Mouse (Mus musculus) liver, embryonic 12.5 days (tissue): Measurements from ENCODE around the gene Tor1aip2. TPM values are rescaled to one million over a fixed set of nuclear protein-coding genes. Genes with fewer than 3 reads are reported as not detected.
A peak's percentile ranks its signal among the peaks of the same experiment; 100 is the strongest.

Source experiments
- ATAC-seq: fragments of 200-750 bp; cut with Nextera tagmentation; 2 replicates; pipeline ENCODE4 v1.8.0; 2017; ENCODE audit warnings: moderate number of reproducible peaks, mild to moderate bottlenecking, moderate library complexity
- H3K27ac ChIP-seq: fragments of 300-500 bp; sonication (generic); 2 replicates; pipeline ENCODE4 v1.5.1; 2016; ENCODE audit warnings: mild to moderate bottlenecking
- H3K27me3 ChIP-seq: fragments of 300-500 bp; sonication (generic); replicated peaks from 2 replicates; pipeline ENCODE4 v1.6.1; 2016; ENCODE audit warnings: mild to moderate bottlenecking, moderate library complexity
- H3K36me3 ChIP-seq: fragments of 300-500 bp; sonication (generic); 2 replicates; pipeline ENCODE4 v1.6.1; 2016; ENCODE audit warnings: mild to moderate bottlenecking, moderate library complexity
- H3K4me1 ChIP-seq: fragments of 300-500 bp; sonication (generic); 2 replicates; pipeline ENCODE4 v1.6.1; 2016
- H3K4me2 ChIP-seq: fragments of 300-500 bp; sonication (generic); 2 replicates; pipeline ENCODE4 v1.6.1; 2016; ENCODE audit warnings: mild to moderate bottlenecking, moderate library complexity
- H3K4me3 ChIP-seq: fragments of 300-500 bp; sonication (generic); 2 replicates; pipeline ENCODE4 v1.5.1; 2016; ENCODE audit warnings: mild to moderate bottlenecking, moderate library complexity
- H3K9ac ChIP-seq: fragments of 300-500 bp; sonication (generic); 2 replicates; pipeline ENCODE4 v1.6.1; 2016; ENCODE audit warnings: mild to moderate bottlenecking, moderate library complexity
- H3K9me3 ChIP-seq: fragments of 300-500 bp; sonication (generic); replicated peaks from 2 replicates; pipeline ENCODE4 v1.6.1; 2016; ENCODE audit warnings: mild to moderate bottlenecking, moderate library complexity
- WGBS: fragments of 180-500 bp; shearing (Covaris S2); methylation state at CpG from one replicate; pipeline ENCODE4 v1.1.7; 2016; ENCODE audit not compliant: insufficient replicate concordance; 5-methylcytosine and 5-hydroxymethylcytosine counted together
- polyA plus RNA-seq: library from polyadenylated mRNA; unstranded; fragments of >200 nt; fragmentation: Nextera tagmentation; extraction: Ambion mirVana; gene quantifications from 2 replicates; pipeline ENCODE4 v1.2.1, GENCODE M21; 2016

Gene Tor1aip2
- polyA plus RNA-seq, 1 experiment from 2014 or later, result 67.4 TPM

DNA sequence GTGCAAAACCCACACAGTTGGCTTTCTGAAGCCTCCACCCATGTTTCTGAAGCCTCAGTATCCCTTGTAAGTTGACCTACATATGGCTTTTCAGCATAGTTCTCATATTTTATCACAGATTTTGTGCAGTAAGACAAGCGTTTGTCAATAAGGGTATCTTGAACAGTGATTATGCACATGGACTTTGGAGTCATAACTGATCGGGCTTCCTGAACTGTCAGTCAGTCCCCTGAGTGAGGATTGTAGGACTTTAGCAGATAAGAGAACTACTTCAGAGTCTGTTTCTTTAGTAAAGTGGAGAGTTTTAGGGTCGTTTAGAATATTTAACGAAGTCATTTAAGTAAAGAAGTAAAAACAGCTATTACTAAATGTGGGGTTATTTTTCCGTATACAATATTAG, 7.3 kb downstream of the Tor1aip2 start:
- peak overlapping the region; percentile 77 for H3K9ac ChIP-seq
- 52% methylated on average over 5 of the region's 5 CpGs for WGBS
- H3K4me1 ChIP-seq, result peaks cover 64% of the 10 kb centered on the region
- peak overlapping the region; percentile 72 for H3K4me3 ChIP-seq
- peak overlapping the region; percentile 76 for H3K27ac ChIP-seq
- no peaks in the 10 kb centered on the region for H3K27me3 ChIP-seq
- H3K36me3 ChIP-seq, result peaks cover 51% of the 10 kb centered on the region
- ATAC-seq, result no peak
- H3K4me2 ChIP-seq, result peak overlapping the region; percentile 82
- no peaks in the 10 kb centered on the region for H3K9me3 ChIP-seq

- Histone ChIP-seq H3K4me1 (peaks cover 61% of the 10 kb centered on the region), H3K27me3 (no peaks in the 10 kb centered on the region), H3K9ac (peak overlapping the region; percentile 33; the same call in 1 of the 2 replicates), H3K36me3 (peaks cover 57% of the 10 kb centered on the region), H3K9me3 (no peaks in the 10 kb centered on the region), H3K27ac (peak overlapping the region; percentile 32; the same call in 1 of the 2 replicates), H3K4me2 (peak overlapping the region; percentile 82), H3K4me3 (peak overlapping the region; percentile 18; the same call in 1 of the 2 replicates)
- 30% methylated on average over 4 of the region's 4 CpGs for WGBS
- ATAC-seq, result no peak
Measured at GRCm38 (mm10) chr1:156043027-156043426, 7.8 kb downstream of the Tor1aip2 start.

DNA sequence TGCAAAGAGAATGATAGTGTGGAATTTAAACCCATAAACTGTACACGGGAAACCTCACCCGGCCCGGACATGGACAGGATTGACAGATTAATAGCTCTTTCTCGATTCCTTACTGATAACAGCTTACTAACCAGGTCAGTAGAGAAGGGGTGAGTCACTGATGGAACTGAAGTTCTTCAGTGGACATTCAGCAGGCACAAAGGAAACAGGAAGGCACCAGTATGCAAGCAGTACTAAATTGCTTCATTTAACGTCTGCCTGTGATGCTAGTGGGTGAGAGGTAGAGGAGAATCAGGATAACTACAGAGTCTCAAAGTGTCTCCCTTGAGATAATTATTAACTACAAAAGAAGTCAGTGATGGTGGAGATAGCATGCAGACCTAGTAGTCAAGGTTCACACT, 9.0 kb downstream of the Tor1aip2 start:
- Histone ChIP-seq H3K4me2 (no peak overlapping the region), H3K36me3 (peaks cover 68% of the 10 kb centered on the region), H3K27ac (no peak overlapping the region), H3K27me3 (no peaks in the 10 kb centered on the region), H3K9ac (no peak overlapping the region), H3K4me1 (peaks cover 49% of the 10 kb centered on the region), H3K4me3 (no peak overlapping the region), H3K9me3 (no peaks in the 10 kb centered on the region)
- 59% methylated on average over 5 of the region's 5 CpGs for WGBS
- no peak for ATAC-seq

DNA sequence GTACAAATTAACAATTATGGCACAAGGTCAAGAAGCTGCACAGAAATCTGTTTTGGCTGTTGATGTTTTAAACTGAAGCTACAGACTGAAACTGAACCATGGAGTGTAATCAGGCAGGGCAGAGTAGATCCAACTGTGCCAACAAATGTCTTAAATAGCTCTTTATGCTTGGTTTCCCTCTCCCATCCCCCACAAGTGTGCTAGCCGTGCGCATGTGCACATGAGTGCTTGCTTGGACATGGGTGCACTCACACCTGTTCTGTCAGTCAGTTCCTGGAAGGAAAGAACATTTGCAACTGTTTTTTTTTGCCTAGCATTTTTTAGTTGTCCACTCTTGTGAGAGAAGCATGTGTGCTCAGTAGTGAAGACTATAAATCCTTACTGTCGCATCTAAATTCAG, 11.5 kb downstream of the Tor1aip2 start:
- H3K36me3 ChIP-seq, result peaks cover 93% of the 10 kb centered on the region
- ATAC-seq, result no peak
- no peak overlapping the region for H3K4me3 ChIP-seq

GRCm38 (mm10) chr1:156058207-156058606, 23.0 kb downstream of the Tor1aip2 start:
- H3K36me3 ChIP-seq, result peaks cover 94% of the 10 kb centered on the region
- no peak overlapping the region for H3K27ac ChIP-seq
- no peaks in the 10 kb centered on the region for H3K4me1 ChIP-seq
- H3K9ac ChIP-seq, result no peak overlapping the region
- H3K9me3 ChIP-seq, result no peaks in the 10 kb centered on the region
- no peak overlapping the region for H3K4me3 ChIP-seq
- 76% methylated on average over 2 of the region's 2 CpGs for WGBS
- H3K27me3 ChIP-seq, result no peaks in the 10 kb centered on the region
- ATAC-seq, result no peak
- H3K4me2 ChIP-seq, result no peak overlapping the region

More for the DNA sequence above, 11.5 kb downstream of the Tor1aip2 start:
- Histone ChIP-seq H3K27me3 (no peaks in the 10 kb centered on the region), H3K9me3 (no peaks in the 10 kb centered on the region), H3K4me1 (peaks cover 35% of the 10 kb centered on the region), H3K4me2 (no peak overlapping the region), H3K27ac (no peak overlapping the region), H3K9ac (no peak overlapping the region)
- 80% methylated on average over 3 of the region's 3 CpGs for WGBS

GRCm38 (mm10) chr1:156062193-156062592, 27.0 kb downstream of the Tor1aip2 start:
- H3K9ac ChIP-seq, result no peak overlapping the region
- H3K27ac ChIP-seq, result no peak overlapping the region
- 80% methylated on average over 4 of the region's 4 CpGs for WGBS
- H3K27me3 ChIP-seq, result no peaks in the 10 kb centered on the region
- H3K4me3 ChIP-seq, result no peak overlapping the region
- H3K4me1 ChIP-seq, result no peaks in the 10 kb centered on the region
- H3K4me2 ChIP-seq, result no peak overlapping the region
- ATAC-seq, result no peak
- peaks cover 95% of the 10 kb centered on the region for H3K36me3 ChIP-seq
- no peaks in the 10 kb centered on the region for H3K9me3 ChIP-seq

DNA sequence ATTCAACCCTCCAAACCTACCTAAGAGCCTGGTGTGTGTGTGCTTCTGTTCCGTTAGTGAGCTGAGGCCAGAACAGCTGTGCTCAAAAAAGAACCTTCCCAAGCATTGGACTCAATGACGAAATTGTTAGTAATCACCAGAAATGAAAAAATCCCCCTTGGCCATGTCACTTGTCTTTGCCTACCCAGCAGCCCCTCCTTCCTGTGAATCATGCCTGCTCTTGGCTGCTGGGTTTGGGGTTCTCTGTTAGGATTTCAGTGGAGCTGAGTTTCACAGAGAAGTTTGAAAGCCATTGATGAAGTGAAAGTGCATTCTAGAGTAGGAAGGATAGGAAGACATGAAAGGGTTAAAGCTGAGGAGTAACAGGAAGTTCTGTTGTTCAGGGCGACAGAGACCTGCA, 30.9 kb downstream of the Tor1aip2 start:
- H3K4me1 ChIP-seq, result peaks cover 7% of the 10 kb centered on the region; the same call in 1 of the 2 replicates
- no peak overlapping the region for H3K27ac ChIP-seq
- no peak overlapping the region for H3K4me3 ChIP-seq
- H3K4me2 ChIP-seq, result no peak overlapping the region
- ATAC-seq, result no peak
- peaks cover 73% of the 10 kb centered on the region for H3K36me3 ChIP-seq
- WGBS, result 62% methylated on average over 3 of the region's 3 CpGs
- H3K9ac ChIP-seq, result no peak overlapping the region
- H3K27me3 ChIP-seq, result no peaks in the 10 kb centered on the region
- no peaks in the 10 kb centered on the region for H3K9me3 ChIP-seq

DNA sequence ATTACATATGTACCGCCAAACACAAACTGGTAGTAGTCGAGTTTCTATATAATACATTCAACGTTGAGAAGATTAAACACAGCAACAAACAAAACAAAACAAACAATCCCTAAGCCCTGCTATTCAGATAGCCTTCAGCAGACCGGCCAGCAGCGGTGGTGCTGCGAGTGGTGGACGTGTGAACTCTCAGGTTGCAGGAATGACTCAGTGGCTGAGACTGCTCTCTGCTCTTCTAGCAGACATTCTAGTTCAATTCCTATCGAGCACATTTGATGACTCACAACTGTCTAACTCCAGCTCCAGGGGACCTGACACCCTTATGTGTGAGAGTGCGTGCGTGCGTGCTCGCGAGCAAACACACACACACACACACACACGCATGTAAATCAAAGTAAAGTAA, 34.9 kb downstream of the Tor1aip2 start:
- Histone ChIP-seq H3K4me1 (peaks cover 17% of the 10 kb centered on the region; the same call in 1 of the 2 replicates), H3K4me2 (no peak overlapping the region), H3K36me3 (peaks cover 34% of the 10 kb centered on the region), H3K9me3 (no peaks in the 10 kb centered on the region), H3K9ac (no peak overlapping the region), H3K27ac (no peak overlapping the region), H3K4me3 (no peak overlapping the region), H3K27me3 (no peaks in the 10 kb centered on the region)
- 72% methylated on average over 14 of the region's 14 CpGs for WGBS
- no peak for ATAC-seq

GRCm38 (mm10) chr1:156073169-156073821, 38.1 kb downstream of the Tor1aip2 start:
- Histone ChIP-seq H3K4me3 (no peak overlapping the region), H3K27me3 (no peaks in the 10 kb centered on the region), H3K36me3 (peaks cover 4% of the 10 kb centered on the region), H3K4me2 (no peak overlapping the region), H3K9ac (no peak overlapping the region), H3K9me3 (no peaks in the 10 kb centered on the region), H3K4me1 (peaks cover 21% of the 10 kb centered on the region; the same call in 1 of the 2 replicates), H3K27ac (peak overlapping the region; percentile 38; the same call in 1 of the 2 replicates)
- WGBS, result 62% methylated on average over 15 of the region's 15 CpGs
- ATAC-seq, result peak; percentile 48

DNA sequence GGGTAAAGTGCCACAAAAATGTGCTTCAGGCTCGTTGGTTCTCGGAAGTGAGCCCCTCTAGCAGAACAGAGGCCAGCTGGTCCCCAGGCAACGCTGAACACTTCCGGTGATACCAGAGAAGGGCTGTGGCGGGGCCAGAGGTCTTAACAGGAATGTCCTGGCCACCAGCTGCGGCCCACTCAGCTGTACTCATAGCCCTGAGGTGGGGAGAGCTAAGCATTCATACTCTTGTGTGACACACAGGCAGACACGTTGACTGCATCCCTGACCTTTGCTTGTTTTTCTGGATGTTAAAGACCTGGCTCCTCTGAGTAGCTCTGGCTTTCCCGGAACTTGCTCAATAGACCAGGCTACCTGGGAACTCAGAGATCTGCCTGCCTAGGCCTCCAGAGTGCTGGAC, 39.4 kb downstream of the Tor1aip2 start:
- Histone ChIP-seq H3K4me3 (no peak overlapping the region), H3K27me3 (no peaks in the 10 kb centered on the region), H3K27ac (no peak overlapping the region), H3K9ac (no peak overlapping the region), H3K4me1 (peaks cover 21% of the 10 kb centered on the region; the same call in 1 of the 2 replicates), H3K36me3 (no peaks in the 10 kb centered on the region), H3K9me3 (no peaks in the 10 kb centered on the region), H3K4me2 (no peak overlapping the region)
- ATAC-seq, result no peak
- 48% methylated on average over 8 of the region's 8 CpGs for WGBS

DNA sequence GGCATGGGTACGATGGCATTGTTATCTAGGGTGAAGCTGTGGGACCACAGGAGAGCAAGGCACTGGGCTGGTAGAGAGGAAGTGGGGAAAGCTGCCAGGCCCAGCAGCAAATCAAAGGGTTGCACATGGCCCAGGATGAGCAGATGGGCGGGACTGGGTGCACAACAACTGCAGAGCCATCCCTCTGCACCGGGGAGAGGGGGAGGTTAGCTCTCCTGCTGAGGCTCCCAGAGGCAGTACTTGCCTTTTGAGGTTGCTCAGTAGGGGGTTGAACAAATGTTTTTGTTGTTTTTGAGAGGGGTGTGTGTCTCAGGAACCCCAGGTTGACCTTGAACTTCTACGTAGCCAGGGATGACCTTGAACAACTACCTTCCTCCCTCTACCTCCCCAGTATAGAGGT, 41.3 kb downstream of the Tor1aip2 start:
- 0 out of 2 replicates have a peak, but pooled peaks cover 14% of the 10 kb centered on the region for H3K4me1 ChIP-seq

GRCm38 (mm10) chr1:156077655-156078054, 42.5 kb downstream of the Tor1aip2 start:
- no peak overlapping the region for H3K27ac ChIP-seq
- WGBS, result 39% methylated on average over 3 of the region's 3 CpGs
- 0 out of 2 replicates have a peak, but pooled peaks cover 10% of the 10 kb centered on the region for H3K4me1 ChIP-seq
- no peak overlapping the region for H3K4me2 ChIP-seq
- H3K9ac ChIP-seq, result no peak overlapping the region
- H3K9me3 ChIP-seq, result no peaks in the 10 kb centered on the region
- ATAC-seq, result no peak
- H3K36me3 ChIP-seq, result no peaks in the 10 kb centered on the region
- no peak overlapping the region for H3K4me3 ChIP-seq
- H3K27me3 ChIP-seq, result no peaks in the 10 kb centered on the region

More for the DNA sequence above, 41.3 kb downstream of the Tor1aip2 start:
- Histone ChIP-seq H3K27ac (no peak overlapping the region), H3K9me3 (no peaks in the 10 kb centered on the region), H3K4me3 (no peak overlapping the region), H3K27me3 (no peaks in the 10 kb centered on the region), H3K36me3 (no peaks in the 10 kb centered on the region), H3K4me2 (no peak overlapping the region), H3K9ac (no peak overlapping the region)
- ATAC-seq, result no peak
- 35% methylated on average over 4 of the region's 4 CpGs for WGBS
